Mouse (Mus musculus) liver, adult (tissue): ENCODE results near the gene Tepp.

Experiments used
- GATA4 ChIP-seq: IDR thresholded peaks from 2 replicates; pipeline ENCODE4 v1.6.1; 2014; ENCODE audit warnings: mild to moderate bottlenecking, low read length; ENCODE audit not compliant: insufficient replicate concordance

Tepp gene

DNA sequence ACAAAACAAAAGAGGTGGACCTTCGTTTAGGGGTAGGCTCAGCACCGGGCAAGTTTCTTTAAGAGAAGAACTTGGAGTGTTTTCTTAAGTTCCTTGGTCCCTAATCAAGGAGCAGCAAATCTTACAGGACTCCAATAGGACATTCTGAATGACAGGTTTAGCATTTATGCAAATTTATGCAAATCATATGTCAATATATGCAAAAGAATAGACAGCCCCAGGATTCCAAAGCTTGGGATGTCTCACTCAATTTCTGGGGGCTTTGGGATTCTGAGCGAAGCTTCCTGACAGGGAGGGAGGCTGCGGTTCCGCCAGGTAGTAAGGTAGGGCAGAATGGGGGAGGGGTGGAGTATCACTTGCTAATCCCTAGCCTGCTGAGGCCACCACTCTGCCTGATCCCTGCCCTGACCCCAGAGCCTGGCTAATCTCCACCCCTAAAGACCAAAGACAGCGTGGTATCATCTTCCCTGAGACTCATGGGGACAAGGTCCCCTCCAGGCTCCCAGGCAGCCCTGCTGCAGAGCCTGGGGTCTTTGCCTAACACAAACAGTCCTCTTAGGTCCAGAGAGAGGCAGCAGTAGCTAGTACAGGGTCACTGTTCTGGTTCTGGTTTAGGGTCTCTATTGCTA lies at the start of gene Tepp:
Gene Tepp (plus strand): TSS at position 225 of the 629 bp plus-strand sequence.
- TF ChIP-seq GATA4: no peak

DNA sequence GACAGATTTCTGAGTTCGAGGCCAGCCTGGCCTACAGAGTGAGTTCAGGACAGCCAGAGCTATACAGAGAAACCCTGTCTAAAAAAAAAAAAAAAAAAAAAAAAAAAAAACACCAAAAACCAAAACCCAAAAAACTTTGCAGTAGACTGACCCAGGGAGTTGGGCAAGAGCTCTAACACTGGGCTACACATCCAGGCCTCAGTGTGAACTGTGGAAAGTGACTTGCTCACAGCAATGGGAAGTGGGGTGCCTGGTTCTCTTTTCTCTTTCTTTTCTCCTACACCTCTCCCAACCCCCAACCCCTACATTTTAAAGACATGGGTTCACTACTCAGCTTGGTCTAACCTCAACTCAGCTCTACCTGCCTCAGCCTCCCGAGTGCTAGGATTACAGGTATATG lies 48.2 kb upstream of the Tepp start:
- TF ChIP-seq GATA4: no peak

DNA sequence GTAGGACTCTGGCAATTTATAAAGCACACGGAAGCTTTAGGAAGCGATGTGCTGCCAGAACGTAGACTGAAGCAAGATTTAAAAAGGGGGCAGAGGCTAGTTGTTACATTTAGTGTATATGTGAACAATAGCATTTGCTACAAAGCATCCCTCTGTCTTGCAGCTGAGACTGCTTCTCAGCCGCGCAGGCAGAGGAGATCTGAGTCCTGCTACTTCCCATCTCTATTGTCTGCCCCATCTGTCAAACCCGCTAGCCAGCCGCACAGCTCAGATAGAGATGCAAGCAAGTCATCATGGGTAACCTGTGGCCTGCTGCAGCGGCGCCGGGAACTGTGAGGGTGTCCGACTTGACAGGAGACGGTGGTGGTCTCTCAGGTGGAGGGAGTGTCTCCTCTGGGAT lies 39.9 kb upstream of the Tepp start:
- TF ChIP-seq GATA4: no peak

DNA sequence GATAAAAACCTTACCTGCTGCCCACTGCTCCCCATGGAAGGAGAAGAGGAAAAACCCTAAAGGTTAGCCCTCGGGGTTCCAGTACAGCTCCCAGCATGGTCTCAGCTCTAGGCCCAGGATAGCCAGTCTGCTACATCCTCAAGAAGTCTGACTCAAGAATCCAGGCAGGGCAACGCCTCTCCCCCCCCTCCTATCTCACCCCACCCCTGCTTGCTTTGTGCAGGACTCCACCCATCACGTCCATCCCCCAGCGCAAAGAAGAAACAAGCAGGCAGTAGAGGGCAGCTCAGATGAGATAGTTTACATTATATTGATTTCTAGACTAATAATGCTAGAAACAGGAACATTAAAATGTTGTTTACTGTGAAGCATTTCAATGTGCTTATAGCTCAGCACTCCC lies 38.5 kb upstream of the Tepp start:
- TF ChIP-seq GATA4: no peak

DNA sequence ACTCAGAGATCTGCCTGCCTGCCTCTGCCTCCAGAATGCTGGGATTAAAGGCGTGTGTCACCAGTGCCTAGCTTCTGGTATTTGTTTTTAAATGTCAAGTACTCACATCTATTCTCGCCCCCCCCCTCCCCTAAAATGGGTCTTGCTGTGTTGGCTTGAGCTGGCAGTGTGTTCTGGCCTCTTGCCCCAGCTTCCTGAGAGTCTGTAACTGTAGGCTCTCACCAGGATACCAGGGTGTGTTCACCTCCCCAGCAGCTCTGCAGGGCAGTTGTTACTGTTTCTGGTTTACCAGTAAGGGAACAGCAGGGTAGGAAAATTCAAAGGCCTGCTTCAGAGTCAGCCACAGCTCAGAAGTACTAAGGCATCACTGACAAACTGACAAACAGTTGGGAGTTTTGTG lies 37.5 kb upstream of the Tepp start:
- TF ChIP-seq GATA4: no peak

DNA sequence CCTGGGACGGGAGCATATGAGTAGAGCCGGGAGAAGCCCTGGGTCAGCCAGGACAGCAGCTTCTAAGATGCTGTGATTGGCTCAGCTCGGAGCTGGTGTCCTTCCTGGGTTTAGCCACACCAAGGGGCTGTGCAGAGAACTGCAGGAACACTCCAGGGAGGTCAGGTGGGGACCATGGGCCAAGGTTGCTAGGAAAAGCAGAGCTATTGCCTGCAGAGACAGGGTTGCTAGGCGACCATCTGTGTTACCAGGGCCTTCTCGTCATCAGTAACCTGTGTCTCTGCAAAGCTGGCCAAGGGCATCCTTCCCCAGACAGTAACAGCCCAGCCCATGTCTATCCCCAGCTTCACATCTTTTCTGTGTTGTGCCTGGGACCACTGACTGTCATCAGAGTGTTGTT lies 28.9 kb upstream of the Tepp start:
- no peak for TF ChIP-seq GATA4

DNA sequence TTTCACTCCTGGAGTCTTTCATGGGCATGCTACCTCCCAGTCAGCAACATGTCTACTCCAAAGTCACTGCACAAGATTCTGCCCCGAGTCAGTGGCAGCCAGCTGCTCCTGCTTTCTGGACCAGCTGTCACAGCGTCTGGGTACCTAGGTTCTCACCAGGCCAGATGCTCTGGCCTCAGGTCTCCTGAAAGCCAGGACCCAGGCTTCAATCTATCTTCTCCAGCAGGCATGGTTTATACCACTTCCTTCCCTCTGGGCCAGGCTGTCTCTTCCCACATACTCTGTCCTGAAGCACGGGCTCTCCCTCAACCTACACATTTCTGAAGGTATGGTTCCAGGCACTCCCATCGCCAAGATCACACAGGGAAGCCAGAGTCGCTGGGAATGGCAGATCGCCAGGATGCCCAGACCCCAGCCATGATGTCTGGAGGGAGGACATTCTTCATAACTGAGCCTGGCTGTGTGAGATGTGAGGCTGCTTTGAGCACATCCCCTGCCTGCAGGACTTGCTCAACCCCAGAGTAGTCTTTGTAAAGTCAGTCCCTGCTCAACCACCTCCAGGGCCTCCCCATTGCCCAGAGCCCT lies 21.2 kb upstream of the Tepp start:
- no peak for TF ChIP-seq GATA4

DNA sequence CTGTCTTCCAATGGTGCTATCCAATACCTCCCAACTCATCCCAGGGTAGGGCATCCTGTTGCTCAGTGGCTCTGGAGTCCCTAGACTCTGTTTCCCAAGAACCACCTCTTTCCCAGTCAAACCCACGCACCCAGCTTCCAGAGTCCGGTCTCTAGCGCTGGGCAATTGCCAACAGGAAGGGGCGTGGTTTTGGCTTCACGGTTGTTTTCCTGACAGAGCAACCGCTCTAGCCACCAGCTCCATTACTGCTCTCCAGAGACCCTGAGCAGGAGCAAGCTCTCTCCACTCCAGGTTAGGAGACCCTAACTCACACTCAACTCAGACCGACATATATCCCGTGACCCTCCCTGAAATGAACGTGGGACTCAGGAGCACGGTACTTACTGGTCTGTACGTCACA lies 17.2 kb upstream of the Tepp start:
- TF ChIP-seq GATA4: no peak

DNA sequence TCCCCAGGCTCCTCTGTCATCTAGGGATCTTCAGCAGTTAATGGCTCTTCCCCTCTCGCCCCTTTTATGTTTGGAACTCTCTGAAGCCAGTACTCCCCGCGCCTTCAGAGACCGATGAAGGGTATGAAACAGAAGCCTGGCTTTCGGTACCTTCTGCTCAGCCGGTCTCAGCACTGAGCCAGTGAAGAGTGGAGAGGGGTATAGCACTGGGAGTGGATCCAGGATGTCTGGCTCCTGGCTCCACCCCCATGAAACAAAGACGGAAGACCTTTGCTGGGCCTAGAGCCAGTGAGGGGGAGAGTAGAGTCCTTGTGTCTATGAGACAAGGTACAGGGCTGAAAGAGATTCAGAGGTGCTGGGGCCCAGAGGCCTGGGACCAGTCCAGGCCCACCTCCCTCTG lies 16.5 kb upstream of the Tepp start:
- TF ChIP-seq GATA4: no peak

DNA sequence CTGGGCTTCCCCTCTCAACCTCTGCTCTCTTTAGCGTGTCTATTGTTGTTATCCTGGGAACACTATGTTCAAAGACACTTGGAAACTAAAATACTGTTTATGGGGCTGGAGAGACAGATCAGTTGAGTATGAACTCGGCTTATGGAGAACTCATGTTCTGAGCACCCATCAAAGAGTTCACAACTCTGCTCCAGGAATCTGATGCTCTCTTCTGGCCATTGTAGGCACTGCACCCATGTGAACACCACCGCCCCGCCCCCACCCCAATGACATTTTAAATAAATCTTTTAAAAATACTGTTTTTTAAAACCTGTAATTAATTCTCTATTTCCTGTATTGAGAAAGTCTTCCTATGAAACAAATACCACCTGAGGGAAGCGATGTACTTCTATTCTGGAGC lies 8.0 kb upstream of the Tepp start:
- no peak for TF ChIP-seq GATA4

DNA sequence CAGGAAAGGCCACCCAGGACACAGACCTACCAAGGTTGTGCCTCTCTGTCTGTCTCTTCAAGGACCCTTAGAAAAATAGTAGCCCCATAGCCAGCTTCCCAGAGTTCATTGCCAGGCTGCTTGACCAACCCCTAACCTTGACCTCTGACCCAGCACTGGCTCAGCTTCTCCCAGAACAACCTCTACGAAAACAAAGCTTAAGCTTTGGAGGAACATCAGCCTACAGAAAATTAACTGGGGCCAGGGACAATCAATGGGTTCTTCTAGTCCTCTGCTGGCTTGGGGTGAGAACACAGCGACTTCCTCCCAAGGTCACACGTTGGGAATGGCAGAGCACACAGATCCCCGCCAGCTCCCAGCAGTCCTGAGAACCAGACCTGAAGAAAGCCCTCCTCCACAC lies 4.8 kb upstream of the Tepp start:
- no peak for TF ChIP-seq GATA4

DNA sequence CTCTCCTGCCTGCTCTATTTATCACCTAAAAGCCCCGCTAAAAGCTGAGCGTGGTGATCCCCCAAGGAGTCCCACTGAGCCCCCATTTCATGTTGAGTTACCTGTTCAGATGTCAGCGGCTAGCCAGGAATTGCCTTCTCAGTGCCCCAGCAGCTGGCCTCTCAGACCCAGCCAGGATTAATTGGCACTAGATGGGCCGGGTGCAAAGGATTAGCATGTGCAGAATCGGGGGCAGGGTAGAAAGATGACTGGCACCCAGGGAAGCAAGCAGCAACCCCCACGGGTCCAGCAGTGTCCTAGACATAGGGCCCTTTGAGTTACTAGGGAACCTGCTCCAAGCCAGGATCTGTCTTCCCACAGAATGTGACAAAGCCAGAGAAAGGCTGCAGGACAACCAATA lies 3.9 kb upstream of the Tepp start, which contains the start of gene Cngb1:
Gene Cngb1 (minus strand): TSS at position 155 of the 400 bp plus-strand sequence.
- TF ChIP-seq GATA4: no peak

DNA sequence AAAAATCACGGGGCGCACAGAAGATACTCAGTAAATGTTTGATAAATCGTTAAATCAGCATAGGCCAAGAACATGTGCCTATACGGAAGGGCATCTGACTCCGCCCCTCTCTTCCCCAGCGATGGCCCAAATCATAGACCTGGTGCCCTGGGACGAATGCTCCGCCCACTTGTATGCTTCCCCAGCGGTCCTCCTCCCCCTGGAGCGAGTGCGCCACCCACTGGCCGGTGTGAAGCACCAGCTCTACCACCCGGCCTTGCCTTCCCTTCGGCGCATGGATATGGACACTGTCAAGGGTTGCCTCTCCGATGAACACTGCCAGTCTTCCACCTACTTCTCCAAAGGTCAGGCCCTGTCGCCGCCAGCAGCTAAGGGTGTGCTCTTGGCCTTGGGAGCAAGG lies 2.5 kb downstream of the Tepp start:
- no peak for TF ChIP-seq GATA4

DNA sequence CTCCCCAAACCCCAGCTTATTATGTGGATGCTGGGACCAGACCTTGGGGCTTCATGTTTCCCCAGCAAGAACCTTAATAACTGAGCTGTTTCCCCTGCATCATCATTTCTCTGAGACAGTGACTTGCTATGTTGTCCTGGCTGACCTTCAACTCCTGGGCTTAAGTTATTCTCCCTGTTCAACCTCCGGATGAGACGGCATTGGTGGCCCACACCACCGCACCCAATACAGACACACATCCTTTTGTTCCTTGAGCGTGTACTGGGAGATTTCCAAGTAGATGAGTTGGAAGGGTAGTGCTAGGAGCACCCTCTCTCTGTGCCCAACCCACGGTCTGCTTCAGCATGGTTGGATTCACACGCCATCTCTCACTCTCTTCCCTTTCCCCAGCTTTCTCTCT lies 3.5 kb downstream of the Tepp start:
- TF ChIP-seq GATA4: no peak

DNA sequence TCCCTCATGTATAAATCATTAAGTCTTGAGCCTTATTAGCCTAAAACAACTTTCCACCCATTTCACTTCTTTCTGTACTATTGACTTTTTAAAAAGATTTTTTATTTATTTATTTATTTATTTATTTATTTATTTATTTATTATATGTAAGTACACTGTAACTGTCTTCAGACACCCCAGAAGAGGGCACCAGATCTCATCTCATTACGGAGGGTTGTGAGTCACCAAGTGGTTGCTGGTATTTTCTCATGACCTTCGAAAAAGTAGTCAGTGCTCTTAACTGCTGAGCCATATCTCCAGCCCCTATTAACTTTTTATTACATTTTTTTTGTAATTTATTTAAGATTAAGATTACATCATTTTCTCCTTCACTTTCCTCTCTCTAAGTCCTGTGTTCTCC lies 4.3 kb downstream of the Tepp start:
- no peak for TF ChIP-seq GATA4

DNA sequence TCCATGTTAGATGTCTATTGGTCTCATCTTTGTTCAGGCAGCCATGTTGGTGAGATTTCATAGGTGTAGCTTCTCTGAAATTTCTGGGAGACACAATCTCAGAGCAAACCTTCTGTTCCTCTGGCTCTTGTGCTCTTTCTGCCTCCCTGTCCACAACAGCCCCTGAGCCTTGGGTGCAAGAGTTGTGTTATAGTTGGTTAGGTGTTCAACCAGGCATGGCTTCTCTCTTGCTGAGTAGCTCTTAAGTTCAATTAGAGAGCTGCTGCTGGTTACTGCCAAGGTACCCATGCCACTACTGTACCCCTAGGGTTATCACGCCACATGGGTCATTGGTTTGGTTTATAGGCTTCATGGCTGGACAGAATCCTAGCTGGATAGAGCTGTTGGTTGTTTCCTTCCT lies 5.0 kb downstream of the Tepp start:
- no peak for TF ChIP-seq GATA4
